Mouse (Mus musculus) liver, postnatal 0 days (tissue): ENCODE data around the gene Mef2d.

Experiments
- CTCF ChIP-seq: sonication (generic); IDR thresholded peaks from 2 replicates; pipeline ENCODE4 v1.5.1; 2016; ENCODE audit warnings: antibody characterized with exemption, low read depth
- EP300 ChIP-seq: IDR thresholded peaks from 2 replicates; pipeline ENCODE4 v1.6.1; 2016; ENCODE audit warnings: antibody characterized with exemption, low read depth, mild to moderate bottlenecking

DNA sequence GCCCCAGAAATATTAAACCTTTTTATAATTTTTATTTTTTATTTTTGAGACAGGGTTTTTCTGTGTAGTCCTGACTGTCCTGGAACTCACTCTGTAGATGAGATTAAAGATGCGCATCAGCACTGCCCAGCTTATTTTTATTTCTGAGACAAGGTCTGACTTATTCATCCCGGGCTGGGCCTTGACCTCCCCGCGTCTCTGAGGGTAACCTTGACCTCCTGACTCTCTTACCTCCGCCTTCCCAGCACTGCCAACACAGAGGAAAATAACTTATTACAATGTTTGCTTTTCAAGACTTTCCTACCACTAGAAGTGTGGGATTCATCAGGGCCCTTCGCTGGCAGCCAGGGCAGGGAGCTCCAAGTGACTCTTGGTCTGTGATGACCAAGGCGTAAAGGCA lies 16.0 kb upstream of the Mef2d start:
- TF ChIP-seq CTCF, result no peak
- no peak for TF ChIP-seq EP300
